Mouse (Mus musculus) mouse embryonic stem cell (cell line): Measurements from ENCODE around the gene Slc24a3.

Source experiments
- in situ Hi-C, 2 experiments: fragments of 300-500 bp; cut with MboI; formaldehyde crosslinking; loops; 1 replicate in 1 of 2; 3 replicates in 1 of 2; pipeline ENCODE4 v1.14.3; 2019 to 2020; ENCODE audit warnings: low sequenced_read_pairs in 2 of 2, low pct_unique_long_range_greater_than_20kb in 1 of 2, mixed read lengths in 1 of 2; ENCODE audit not compliant: unreplicated experiment in 1 of 2

The Slc24a3 gene

DNA sequence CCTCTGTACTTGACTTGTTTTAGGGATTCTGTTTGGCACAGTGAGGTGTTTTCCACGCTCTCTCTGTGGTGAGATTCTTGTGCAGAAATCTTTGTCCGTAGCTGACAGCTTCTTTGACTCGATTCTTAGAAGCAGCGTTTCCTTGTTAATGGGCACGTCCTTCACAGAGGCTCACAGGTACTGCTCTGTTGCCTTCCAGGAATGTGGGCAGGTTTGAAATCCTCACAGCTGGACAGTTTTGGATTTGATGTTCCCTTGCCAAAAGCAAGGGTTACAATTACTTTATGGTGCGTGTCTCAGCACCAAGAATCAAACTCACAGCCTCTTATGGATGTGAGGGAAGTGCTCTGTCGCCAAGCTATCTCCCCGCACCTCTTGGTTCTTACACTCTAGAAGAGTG is 14.9 kb downstream of the Slc24a3 start:
- in situ Hi-C loops: no loop called here

DNA sequence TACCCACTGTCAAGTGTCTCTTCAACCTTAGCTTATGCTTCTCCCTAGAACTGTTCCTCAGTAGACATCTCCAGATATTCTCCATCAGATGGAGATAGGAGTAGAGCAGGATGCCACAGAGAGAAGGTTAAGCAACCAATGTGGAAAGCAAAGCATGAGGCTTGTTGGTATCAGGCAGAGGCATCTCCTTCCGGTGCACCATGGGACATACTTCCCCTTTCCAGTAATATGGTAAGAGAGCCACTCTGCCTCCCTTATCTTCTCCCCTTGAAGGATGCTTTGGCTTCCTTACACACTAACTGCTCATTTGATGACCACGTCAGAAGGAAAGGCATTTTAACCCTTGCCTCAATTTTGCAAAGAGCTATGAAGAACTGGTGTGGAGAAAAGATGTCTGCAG is 21.3 kb downstream of the Slc24a3 start:
- in situ Hi-C loops: no loop called here

DNA sequence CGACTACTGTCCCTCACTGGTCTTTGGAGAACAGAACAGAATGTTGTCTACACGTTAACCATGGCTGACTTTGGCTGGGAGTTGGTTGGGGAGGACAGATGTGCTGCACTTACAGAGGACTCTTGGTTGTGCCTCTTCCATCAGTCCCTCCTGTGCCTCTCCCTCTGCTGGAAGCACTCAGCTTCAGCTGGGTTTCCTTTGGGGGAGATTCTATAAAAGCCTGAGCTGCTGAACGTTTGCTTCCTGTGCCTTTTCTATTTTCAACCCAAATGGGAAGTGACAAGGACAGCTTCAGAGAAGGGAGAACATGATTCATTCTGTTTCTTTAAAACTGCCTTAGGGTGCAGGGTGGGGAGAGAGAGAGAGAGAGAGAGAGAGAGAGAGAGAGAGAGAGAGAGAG is 28.5 kb downstream of the Slc24a3 start:
- in situ Hi-C loops: no loop called here

DNA sequence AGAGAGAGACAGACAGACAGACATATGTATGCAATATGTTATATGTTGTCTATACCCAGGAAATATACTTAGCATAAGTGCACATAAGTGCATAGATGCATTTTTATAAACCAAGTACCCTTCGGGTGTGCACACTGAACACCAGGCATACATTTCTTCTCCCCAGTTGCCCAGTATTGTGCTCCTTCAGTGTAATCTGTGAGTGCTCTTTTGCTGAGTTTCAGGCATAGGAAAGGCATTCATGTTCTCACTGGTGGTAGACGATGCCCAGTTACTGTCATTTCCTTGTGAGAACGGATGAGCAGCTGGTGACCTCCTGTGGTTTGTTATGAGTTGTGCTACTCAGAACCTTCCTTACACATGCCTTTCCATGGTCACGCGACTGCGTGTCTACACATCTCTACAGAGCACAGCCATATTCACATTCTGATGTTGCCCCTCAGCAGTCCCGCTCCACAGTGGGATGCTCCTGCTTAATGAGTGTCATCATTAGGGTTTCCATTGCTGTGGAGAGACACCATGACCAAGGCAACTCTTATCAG is 29.0 kb downstream of the Slc24a3 start:
- in situ Hi-C loops: no loop called here

DNA sequence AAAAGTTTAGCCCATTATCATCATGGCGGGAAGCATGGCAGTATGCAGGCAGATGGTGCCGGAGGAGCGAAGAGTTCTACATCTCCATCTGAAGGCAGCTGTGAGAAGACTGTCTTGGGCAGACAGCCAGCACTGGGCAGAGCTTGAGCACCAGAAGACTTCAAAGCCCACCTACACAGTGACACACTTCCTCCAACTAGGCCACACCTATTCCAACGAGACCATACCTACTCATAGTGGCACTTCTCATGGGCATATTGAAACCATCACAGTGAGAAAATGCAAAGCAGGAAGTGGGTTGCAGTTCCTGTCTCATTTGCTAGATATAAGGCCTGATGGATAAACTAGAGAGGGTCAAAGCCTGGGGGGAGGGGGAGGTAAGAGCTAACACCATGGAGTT is 29.5 kb downstream of the Slc24a3 start:
- in situ Hi-C loops: no loop called here

DNA sequence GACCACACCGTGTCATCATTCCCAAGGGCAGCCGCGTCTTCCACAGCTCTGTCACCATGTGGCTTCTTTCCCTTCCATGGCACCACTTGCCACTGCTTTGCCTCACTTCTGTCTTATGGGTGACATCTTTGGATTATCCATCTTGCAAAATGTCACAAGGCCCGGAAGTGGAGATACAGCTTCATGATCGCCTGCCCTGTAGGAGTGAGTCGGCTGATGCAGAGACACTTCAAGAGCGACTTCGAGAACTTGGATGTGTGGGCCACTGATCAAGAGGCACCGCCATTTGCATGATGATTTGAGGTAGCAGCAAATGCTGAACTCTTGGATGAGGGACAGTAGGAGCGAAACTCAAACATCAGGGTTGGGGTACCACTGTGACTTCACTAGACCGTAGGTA is 46.0 kb downstream of the Slc24a3 start:
- in situ Hi-C loops: loop anchor here in 1 of 2 experiments (10.0 kb wide), 1 partner anchor 109 kb away; no protein-coding TSS in a partner anchor

DNA sequence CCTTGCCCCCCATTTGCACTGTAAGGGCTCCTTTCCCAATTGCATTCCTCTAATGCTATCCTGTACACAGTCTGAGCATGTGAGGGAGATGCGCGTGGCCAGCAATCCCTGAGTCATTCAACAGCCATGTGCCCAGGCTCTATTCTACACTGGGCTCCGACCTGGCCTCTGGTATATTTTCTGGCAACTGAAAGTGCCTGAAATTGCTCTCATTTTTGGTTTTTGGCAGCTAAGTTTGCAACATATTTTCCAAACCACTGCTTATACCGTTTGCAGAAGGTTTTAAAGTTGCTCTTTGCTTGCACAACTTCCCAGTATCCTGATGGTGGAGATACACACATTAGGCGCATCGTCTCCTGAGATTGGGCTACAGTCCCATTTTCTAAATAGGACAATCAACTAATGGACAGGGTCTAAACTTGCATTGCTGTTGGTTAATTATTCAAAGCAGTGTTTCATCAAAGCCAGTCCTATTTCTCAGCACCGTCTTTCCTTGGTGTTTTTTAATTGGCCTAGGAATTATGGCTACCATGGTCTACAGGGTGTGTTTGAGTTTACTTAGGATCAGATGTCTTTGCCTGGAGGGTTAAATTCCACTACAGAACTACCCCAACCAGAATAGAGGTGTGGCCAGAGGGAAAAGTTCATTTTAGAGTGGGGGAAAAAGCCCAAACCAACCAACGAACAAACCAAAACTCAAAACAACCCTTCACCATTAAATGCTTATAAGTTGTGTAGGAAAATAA is 46.7 kb downstream of the Slc24a3 start:
- in situ Hi-C loops: loop anchor here in 1 of 2 experiments (10.0 kb wide), 1 partner anchor 109 kb away; no protein-coding TSS in a partner anchor

DNA sequence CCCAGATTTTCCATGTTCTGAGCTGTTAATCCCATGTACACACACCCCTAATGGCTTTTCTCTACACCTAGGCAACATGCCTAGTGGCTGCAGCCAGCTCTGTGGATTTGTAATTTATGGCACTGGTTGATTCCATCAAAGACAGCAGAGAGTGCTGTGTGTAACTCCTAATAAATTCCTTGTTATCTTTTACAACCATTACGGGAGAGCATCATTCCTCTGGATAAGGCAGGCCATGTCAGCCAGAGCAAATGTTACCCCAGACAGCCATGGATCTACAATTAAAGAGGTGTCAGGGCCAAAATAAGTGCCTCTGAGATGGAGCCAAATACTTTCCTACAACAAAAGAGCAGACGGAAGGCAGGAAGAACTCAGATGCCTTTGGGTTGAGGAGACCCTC is 49.0 kb downstream of the Slc24a3 start:
- in situ Hi-C loops: loop anchor here in 1 of 2 experiments (10.0 kb wide), 1 partner anchor 112 kb away; no protein-coding TSS in a partner anchor

DNA sequence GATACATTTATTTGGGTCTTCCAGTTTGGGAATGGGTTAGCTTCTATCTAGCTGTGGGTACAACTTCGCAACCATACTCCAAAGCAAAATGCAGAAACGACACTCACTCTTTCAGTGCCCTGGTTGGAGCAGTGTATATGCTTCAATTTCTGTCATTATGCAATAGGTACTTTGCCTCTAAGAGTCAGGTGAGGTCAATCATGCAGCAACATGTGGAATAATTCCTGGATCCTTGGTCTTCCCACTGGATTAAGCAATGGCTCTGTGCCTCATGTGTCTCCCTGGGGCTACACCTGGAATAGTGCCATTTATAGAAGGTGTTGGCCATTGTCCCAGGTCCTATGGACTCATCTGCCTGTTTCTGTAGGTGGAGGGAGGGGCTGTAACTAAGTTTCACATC is 49.9 kb downstream of the Slc24a3 start:
- in situ Hi-C loops: loop anchor here in 1 of 2 experiments (10.0 kb wide), 1 partner anchor 113 kb away; no protein-coding TSS in a partner anchor

DNA sequence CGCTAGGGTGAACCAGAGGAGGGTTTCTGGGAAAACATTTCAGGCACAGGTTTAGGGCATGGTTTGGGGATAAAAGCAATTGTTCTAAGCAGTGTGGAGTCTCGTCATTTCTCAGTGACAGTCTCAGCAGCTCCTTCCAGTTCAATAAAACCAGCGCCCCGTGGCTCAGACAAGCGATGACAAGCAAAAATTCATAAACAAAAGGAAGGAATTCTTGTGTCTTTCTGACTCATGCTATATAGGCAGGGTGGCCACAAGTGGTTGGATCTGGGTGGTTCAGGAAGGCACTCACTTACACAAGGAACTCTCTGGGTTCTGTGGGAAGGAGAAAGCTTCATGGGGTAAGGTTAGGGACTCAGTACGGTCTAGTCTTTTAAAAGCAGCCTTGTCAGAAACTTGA is 51.7 kb downstream of the Slc24a3 start:
- in situ Hi-C loops: loop anchor here in 1 of 2 experiments (10.0 kb wide), 1 partner anchor 114 kb away; no protein-coding TSS in a partner anchor

DNA sequence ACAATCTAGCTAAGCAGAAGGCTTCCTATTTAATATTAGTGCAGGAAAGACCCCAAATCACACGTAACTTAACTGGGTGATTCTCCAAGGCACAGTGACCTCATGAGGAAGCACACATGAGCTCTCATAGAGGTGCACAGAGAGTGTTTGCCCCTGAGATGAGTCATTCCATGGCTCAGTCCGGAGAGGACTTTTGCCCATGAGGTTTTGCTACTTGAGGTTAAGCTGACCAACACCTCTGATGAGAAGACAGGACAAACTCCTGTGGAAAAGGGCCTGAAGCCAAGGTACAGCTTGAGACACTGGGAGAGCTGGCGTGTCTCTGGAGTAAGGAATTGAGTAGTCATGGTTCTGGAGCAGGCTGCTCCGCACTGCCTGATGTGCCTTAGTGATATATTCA is 56.1 kb downstream of the Slc24a3 start:
- in situ Hi-C loops: no loop called here

DNA sequence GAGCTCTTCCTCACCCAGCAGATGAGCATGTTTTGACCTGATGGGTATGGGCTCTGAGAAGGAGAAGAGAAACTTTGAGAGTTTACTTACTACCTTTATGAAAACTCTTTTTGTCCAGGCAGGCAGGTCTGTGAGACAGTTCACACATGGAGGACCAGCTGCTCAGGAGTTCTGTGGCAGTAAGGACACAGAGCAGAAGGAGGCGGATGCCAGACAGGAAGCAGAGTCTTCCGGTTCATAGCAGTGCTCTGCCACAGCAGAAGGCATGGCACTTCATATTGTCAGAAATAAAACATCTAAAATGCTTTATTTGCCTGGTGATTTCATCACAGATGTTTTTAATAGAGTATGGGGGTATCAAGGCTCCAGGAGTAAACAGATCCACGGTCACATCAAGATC is 58.1 kb downstream of the Slc24a3 start:
- in situ Hi-C loops: no loop called here

DNA sequence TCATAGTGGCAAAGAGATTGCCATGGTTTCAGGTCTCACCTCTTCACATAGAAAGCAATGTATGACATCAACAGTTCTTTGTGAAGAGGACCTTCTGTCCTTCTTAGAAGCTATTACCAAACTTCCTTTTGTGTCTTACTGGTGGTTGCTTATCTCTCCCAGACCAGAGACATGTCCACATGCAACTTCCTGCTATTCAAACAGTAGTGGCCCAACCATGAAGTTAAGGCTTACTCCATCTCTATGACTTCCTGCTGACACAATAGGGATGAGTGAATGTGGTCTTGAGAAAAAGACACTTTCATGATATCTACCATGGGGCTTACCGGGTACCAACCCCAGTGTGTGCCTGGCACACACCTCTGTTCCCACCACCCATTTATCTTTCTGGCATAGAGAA is 58.5 kb downstream of the Slc24a3 start:
- in situ Hi-C loops: no loop called here

DNA sequence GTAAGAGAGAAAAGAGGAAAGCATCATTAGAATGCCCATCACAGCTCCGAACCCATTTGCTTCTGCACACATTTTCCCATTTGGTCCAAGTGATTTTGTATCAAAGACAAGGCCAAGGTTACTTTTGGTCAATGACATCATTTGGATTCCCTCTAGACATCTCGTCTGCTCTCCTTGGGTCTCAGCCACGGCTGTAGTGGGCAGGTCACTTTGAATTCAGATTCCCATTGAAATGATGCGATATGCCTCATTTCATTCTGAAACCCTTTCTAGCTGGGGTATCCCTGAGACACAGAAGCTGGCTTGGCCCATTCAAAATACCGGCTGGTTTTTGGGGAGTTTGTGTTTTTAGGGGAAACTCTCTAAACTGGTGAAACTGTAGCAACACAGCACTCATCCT is 59.8 kb downstream of the Slc24a3 start:
- in situ Hi-C loops: no loop called here

DNA sequence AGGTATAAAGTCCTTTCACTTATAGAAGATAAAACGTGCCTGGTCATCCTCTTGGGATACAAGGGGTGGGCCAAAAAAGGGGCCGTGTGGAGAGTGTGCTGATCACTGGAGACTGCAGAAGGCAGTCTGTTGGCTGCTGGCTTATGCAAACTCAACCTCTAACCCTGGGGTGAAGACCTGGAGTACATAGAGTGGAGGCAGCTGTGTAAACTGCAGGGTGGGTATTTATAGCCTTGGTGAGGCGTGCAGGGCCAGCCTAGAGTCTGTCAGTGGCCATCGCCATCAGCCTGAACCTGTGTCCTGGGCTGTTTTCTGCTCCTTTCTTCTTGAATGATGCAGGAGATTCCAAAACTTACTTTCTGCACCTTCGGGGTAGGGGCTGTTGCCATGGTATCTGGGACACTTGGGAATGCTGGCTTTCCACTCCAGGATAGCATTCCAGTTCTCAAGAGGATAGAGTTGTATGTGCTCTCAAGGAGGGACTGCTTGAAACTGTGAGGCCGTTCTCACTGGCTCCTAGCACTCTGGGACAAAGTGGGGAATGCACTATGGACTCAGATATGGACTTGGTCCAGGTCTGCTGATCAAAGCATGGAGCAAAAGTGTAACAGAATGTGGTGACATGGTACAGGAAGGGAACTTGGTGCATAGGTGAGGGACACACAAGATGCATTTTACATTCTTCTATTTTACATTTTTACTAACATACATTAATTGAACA is 65.4 kb downstream of the Slc24a3 start:
- in situ Hi-C loops: no loop called here

DNA sequence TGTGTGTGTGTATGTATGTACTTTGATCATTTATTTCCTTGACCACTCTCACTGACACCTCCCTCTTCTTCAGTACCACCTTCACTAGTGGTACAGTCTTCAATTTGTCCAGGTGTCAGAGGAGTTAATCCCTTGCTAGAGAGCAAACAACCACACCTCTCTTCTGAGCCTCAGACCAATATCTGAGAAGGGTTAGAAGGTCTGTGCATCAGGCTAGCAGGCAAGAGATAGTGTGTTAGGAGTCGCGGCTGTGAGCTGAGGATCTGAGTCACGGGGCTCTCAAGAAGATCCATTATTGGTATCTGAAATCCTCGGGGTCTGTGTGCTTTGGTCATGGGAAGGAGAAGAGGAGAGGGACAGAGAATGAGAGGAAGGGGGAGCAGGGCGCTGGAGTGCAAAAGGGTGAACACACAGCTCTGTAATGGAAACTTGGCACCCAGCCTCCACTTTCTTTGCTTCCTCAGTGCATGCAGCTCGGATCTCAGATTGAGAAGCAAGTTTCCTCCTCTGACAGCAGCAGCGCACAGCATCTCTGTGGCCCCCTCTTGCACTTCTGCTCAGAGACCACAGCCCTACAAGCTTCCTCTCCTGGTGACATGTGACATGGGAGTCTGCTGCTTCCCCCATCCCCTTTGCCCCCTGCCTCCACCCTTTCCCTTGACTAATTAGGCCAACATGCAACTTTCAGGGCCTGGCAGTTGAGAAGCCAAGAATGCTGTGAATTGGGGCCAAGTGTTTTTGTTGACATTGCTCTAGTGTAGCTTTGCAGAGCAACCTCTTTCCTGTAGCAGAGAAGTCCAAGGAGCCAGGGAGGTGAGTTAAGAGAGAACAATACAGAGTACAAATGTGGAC is 66.2 kb downstream of the Slc24a3 start:
- in situ Hi-C loops: no loop called here

DNA sequence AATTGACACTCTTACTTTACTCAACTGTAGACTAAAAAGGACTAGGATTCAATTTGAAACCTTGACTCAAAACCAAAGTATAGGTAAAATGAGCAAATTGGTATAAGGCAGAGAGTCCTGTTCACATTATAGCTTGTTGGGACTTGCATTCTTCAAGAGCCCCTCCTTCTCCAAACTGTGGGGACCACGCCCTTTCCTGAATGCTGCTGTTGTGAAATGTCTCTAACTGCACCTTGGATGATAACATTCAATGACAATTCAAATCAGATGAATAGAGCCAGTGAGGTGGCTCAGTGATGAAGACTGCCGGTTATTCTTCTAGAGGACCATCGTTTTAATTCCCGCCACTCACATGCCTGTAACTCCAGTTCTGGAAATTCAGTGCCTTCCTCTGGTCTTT is 78.8 kb downstream of the Slc24a3 start:
- in situ Hi-C loops: no loop called here

DNA sequence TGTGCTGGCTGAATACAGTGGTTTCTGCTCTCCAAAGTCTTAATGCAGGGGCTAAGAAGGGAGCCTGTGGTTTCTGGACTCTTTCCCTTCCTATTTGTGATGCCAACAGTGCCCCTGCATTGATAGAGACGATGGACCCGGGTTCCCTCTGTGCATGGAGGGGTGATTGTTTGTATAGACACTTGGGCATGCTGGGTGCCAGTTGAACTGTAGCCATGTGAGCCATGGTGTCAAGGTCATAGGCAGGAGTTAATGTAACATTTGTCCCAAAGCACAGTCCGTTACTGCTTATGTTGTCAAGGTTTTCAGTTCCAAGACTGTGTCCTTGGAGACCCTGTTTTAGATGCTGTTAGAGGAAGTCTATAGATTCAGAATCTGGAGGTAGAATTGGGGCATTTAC is 80.6 kb downstream of the Slc24a3 start:
- in situ Hi-C loops: no loop called here

DNA sequence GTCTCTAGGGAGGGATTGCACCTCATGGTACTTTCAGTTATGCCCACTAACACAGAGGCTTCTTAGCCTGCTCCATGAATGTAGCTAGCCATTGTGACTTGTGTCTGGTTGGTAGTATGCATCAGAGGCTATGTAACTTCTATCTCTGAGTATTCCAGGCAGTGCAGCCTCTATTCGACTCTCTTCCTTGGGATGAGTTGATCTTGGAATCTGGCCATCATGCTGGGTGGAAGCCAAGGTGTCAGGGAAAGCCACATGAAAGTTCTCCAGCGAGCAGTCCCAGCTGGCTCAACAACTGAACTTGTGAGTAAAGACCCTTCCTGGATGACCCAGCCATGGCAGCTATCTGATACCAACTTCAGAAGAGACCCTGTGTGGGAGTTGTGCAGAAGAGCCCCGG is 89.8 kb downstream of the Slc24a3 start:
- in situ Hi-C loops: no loop called here
